Mouse (Mus musculus): ENCODE data around the gene Sdhc. TPM values are rescaled to one million over a fixed set of nuclear protein-coding genes. Genes with fewer than 3 reads are reported as not detected.

Gene Sdhc
- polyA plus RNA-seq (2021; fragmentation: Nextera tagmentation) = 62.8 and 68.4 TPM in 2 replicates
- long read RNA-seq, experiment 1, transcript Sdhc-202 (6 exons, 3,171 nt) = major isoform, 56 of 74 reads
- long read RNA-seq, experiment 1, partial matches to known transcripts = 3 of 74 reads
- long read RNA-seq, experiment 1, other reads (novel, unspliced or antisense) = 14 of 74 reads
- long read RNA-seq, experiment 2, transcript Sdhc-202 (6 exons, 3,171 nt) = major isoform, 37 of 61 reads
- long read RNA-seq, experiment 2, partial matches to known transcripts = 21 of 61 reads
- long read RNA-seq, experiment 2, other reads (novel, unspliced or antisense) = 3 of 61 reads

GRCm38 (mm10) chr1:171149974-171150760, at the start of gene Sdhc, which contains the start of gene Mpz:
Gene Sdhc, minus strand, starts transcription at chr1:171150603.
Gene Mpz, plus strand, starts transcription at chr1:171150711.

DNA sequence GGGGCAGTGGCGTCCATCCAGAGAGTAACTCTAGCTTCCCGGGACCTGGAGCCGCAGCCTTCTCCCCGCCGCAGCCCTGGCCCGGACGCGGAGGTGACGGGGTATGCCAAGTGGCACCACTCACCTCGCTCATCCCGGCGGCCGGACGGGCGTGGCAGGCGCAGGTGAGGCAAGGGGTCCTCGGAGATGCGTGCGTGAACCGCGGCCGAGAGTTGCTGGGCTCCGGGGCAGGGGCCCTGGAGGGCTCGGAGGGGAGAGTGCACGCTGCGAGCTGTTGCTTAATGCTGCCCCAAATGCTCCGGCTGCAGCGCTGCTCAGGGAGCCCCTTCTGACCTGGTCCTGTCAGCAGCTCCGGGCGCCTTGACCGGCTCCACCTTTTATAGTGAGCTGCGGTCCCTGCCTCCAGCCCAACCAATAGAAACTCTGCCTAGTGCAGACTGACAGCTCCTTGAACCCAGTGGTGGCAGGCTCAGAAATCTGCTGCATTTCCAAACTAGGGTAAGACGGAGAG, 45.5 kb upstream of the Sdhc start, which contains the start of gene Pcp4l1:
TSS of gene Pcp4l1 (minus strand) at position 382 of the 511 bp plus-strand sequence.

DNA sequence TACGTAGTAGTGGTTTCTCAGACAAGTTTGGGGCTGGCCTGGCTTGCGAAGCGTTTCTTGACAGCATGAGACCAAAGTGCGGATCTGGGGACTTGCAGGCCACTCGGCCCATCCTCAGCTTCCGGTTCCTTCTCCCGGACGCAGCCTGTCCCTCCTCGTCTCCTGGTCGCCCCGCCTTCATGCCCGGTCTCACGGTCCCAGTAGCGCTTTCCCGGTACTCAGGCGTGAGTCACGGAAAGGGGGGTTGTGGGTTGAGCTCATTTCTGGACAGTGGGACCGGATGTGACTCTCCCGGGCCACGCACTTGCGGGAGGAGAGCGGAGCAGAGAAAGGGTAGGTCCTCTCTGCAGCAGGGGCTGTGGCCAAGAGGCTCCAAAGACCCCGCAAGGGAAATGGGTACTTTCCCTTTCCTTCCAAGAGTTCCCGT, 36.5 kb downstream of the Sdhc start, which contains the start of gene Cfap126:
TSS of gene Cfap126 (plus strand) at position 46 of the 427 bp plus-strand sequence.

Other genes starting within 250 kb of the Sdhc start
- 0.72 and 1.3 TPM in 2 replicates for gene Fcrlb, start 237.7 kb downstream of the Sdhc start, polyA plus RNA-seq (2021; fragmentation: Nextera tagmentation)
- not detected in 2 replicates for gene Fcrla, start 223.0 kb downstream of the Sdhc start, polyA plus RNA-seq (2021; fragmentation: Nextera tagmentation)
- gene Fcgr2b, start 174.1 kb downstream of the Sdhc start, polyA plus RNA-seq (2021; fragmentation: Nextera tagmentation) = 4.7 and 5.4 TPM in 2 replicates
- 0.23 and 0.37 TPM in 2 replicates for gene Fcgr4, start 131.7 kb downstream of the Sdhc start, polyA plus RNA-seq (2021; fragmentation: Nextera tagmentation)
- gene Fcgr3, start 85.7 kb downstream of the Sdhc start, polyA plus RNA-seq (2021; fragmentation: Nextera tagmentation) = 27.1 and 27.8 TPM in 2 replicates
- 1.7 and 2.8 TPM in 2 replicates for gene Cfap126, start 36.7 kb downstream of the Sdhc start, polyA plus RNA-seq (2021; fragmentation: Nextera tagmentation)
- gene Mpz, start 108 bp upstream of the Sdhc start, polyA plus RNA-seq (2021; fragmentation: Nextera tagmentation) = 0.10 and 0.14 TPM in 2 replicates
- 128 and 132 TPM in 2 replicates for gene Pcp4l1, start 45.7 kb upstream of the Sdhc start, polyA plus RNA-seq (2021; fragmentation: Nextera tagmentation)
- 0.09 and 0.15 TPM in 2 replicates for gene Nr1i3, start 63.4 kb upstream of the Sdhc start, polyA plus RNA-seq (2021; fragmentation: Nextera tagmentation)
- gene Tomm40l, start 71.9 kb upstream of the Sdhc start, polyA plus RNA-seq (2021; fragmentation: Nextera tagmentation) = 89.4 and 110 TPM in 2 replicates
- gene Apoa2, start 74.5 kb upstream of the Sdhc start, polyA plus RNA-seq (2021; fragmentation: Nextera tagmentation) = 3.2 and 4.7 TPM in 2 replicates
- 94.0 and 105 TPM in 2 replicates for gene Fcer1g, start 83.8 kb upstream of the Sdhc start, polyA plus RNA-seq (2021; fragmentation: Nextera tagmentation)
- 4.4 and 4.5 TPM in 2 replicates for gene Adamts4, start 99.8 kb upstream of the Sdhc start, polyA plus RNA-seq (2021; fragmentation: Nextera tagmentation)
- 129 and 207 TPM in 2 replicates for gene Ndufs2, start 100.8 kb upstream of the Sdhc start, polyA plus RNA-seq (2021; fragmentation: Nextera tagmentation)
- 53.3 and 58.3 TPM in 2 replicates for gene B4galt3, start 119.7 kb upstream of the Sdhc start, polyA plus RNA-seq (2021; fragmentation: Nextera tagmentation)
- gene Ppox, start 130.6 kb upstream of the Sdhc start, polyA plus RNA-seq (2021; fragmentation: Nextera tagmentation) = 9.7 and 14.4 TPM in 2 replicates
- gene Usp21, start 137.4 kb upstream of the Sdhc start, polyA plus RNA-seq (2021; fragmentation: Nextera tagmentation) = 39.2 and 44.6 TPM in 2 replicates
- gene Ufc1, start 144.4 kb upstream of the Sdhc start, polyA plus RNA-seq (2021; fragmentation: Nextera tagmentation) = 171 and 203 TPM in 2 replicates
- 35.3 and 38.1 TPM in 2 replicates for gene Dedd, start 178.5 kb upstream of the Sdhc start, polyA plus RNA-seq (2021; fragmentation: Nextera tagmentation)
- 32.0 and 41.0 TPM in 2 replicates for gene Nit1, start 195.0 kb upstream of the Sdhc start, polyA plus RNA-seq (2021; fragmentation: Nextera tagmentation)
- gene Pfdn2, start 195.1 kb upstream of the Sdhc start, polyA plus RNA-seq (2021; fragmentation: Nextera tagmentation) = 136 and 195 TPM in 2 replicates
- 9.3 and 10.6 TPM in 2 replicates for gene Klhdc9, start 210.2 kb upstream of the Sdhc start, polyA plus RNA-seq (2021; fragmentation: Nextera tagmentation)
- 1.9 and 2.0 TPM in 2 replicates for gene Nectin4, start 219.5 kb upstream of the Sdhc start, polyA plus RNA-seq (2021; fragmentation: Nextera tagmentation)
- 0.60 and 0.85 TPM in 2 replicates for gene Arhgap30, start 238.4 kb upstream of the Sdhc start, polyA plus RNA-seq (2021; fragmentation: Nextera tagmentation)

Data from left cerebral cortex, adult 6 months (tissue).